Mouse (Mus musculus) embryo, embryonic 10.5 days (tissue): ENCODE measurements around the gene Kcng4.
A peak's percentile ranks its signal among the peaks of the same experiment; 100 is the strongest.

ENCODE experiments used
- DNase-seq: peaks from one replicate; pipeline ENCODE4 v3.0.0-alpha.2; 2015; ENCODE audit warnings: low spot score

Kcng4 gene

DNA sequence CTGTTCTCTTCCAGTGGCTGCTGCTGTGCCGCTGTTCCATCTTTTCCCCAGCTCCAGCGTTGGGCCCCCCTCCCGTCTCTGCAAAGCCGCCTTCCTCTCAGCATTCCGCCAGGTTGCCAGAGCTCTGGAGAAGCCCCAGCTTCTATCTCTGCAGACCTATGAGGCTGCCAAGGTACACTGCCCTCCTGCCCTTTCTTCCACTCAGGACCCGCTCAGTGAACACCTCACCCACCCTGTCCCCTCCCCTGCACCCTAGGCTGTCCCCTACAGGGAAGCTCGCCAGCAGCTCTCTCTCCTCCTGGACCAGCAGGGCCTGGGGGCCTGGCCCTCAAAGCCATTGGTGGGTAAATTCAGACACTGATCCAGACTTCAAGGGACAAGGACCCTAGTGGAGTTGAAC is 19.1 kb downstream of the Kcng4 start:
- DNase-seq: no peak

DNA sequence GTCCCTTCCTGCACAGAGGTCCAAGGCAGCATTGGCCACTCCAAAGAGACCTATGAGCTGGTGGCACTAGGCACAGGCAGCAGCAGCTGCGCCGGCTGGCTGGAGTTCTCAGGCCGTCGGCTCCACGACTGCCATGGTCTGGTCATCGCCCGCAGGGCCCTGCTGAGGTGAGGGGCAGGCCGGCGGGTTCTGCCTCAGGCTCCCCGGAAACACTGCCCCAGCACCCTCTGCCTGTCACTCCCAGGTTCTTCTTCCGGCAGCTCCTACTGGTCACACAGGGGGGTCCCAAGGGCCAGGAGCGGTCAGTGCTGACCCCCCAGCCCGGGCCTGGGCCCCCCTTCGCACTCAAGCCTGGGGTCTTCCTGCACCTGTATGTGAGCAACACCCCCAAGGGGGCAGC is 20.4 kb downstream of the Kcng4 start:
- DNase-seq: no peak

DNA sequence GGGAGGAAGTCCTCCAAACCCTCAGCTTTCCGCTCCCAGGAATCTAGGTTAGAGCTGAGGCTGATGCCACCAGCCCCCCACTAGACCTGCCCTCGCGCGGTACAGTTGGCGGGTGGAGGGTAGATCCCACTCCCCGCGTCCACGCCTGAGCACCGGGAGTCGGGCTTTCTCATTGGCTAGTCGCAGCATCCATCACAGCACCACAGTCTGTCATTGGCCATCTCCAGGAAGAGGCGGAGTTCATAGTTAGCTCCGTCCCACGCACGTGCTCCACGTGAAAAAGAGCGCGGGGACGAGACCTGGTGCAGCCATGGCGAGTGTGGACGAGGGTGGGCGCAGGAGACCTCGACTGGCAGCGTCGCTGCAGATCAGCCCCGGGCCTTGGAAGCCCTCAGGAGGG is 23.0 kb downstream of the Kcng4 start, which contains the start of gene Adad2:
Gene Adad2, plus strand, starts transcription at position 277 of the 400 bp plus-strand sequence.
- no peak for DNase-seq

DNA sequence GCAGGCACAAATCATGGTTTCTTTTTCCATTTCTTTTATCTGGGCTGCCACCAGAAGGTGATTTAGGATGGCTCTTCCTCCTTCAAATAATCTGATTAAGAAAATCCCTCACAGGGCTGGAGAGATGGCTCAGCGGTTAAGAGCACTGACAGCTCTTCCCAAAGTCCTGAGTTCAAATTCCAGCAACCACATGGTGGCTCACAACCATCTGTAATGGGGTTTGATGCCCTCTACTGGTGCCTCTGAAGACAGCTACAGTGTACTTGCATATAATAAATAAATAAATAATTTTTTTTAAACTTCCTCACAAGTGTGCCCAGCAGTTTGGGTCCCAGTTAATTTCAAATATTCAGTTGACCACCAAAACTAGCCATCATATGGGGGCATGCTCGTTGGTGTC is 29.3 kb downstream of the Kcng4 start:
- no peak for DNase-seq

DNA sequence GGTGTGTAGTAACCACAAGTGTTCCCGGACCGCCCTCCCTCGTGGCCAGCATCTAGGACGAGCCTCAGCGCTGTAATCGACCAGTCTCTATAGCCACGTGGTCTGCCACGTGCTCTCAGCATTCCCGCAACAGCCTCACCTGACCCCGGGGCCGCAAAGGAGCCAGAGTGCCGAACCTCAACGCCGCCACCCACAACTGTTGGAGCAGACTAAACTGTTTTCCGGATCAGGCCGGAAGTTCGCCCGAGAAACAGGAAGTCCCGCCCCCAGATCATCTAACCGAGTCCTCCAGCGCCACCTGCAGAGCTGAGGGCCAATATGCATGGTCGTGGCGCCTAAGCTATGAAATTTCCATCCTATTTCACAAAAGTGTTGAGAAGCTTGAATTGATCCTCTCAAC is 30.5 kb downstream of the Kcng4 start, which contains the start of gene Taf1c:
Gene Taf1c, minus strand, starts transcription at position 227 of the 400 bp plus-strand sequence.
- DNase-seq: peak; percentile 99

DNA sequence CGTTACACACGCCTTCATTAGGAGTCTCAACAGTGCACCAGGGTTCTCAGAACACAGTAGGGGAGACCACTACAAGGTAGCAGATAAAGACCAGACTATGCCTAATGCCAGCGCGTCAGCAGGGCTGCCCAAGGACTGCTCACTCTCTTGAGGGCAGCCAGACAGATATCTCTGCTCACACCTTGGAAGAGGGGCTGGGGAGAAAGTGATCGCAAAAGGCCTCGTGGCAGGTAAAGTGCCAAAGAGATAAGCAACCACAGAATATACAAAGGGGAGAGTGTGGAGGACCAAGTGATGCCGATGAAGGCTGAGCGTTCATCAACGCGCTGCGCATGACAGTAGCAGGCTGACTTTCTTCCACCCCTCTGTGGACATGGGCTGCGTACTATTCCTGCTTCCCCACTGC is 31.1 kb downstream of the Kcng4 start:
- DNase-seq: no peak

DNA sequence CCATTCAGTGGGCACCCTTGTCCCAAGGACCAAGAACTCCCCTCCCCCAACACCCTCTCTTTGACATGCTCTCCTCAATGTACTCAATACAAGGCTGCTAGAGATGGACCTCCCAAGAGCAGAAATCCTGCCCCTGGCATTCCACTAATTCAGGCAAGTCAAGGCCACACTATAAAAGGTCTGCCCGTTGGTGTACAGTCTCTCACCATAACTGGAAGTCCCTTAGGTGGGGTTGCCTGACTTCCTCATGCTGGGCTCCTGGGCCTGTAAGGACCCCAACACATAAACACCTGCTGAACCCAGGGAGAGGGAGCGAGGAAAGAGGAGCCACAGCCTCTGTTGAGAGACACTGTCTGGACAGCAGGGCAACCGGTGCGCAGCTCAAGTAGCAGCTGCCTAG is 31.7 kb downstream of the Kcng4 start:
- DNase-seq: no peak

DNA sequence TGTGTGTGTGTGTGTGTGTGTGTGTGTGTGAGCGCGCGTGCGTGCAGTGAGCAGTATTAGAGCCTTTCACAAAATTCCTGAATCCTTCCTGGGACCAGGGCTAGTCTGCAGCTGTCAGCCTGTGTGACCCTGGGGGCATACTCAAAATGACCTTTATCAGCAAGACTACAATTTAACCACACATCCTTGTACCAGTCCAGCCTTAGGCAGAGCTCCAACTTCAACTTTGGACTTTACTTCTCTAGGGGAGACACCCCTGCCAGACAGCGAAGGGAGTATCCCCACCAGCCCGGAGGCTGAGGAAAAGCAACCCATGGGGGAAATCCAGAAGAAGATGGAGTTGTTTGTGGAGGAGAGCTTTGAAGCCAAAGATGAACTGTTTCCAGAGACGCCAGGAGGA is 44.0 kb downstream of the Kcng4 start:
- no peak for DNase-seq

DNA sequence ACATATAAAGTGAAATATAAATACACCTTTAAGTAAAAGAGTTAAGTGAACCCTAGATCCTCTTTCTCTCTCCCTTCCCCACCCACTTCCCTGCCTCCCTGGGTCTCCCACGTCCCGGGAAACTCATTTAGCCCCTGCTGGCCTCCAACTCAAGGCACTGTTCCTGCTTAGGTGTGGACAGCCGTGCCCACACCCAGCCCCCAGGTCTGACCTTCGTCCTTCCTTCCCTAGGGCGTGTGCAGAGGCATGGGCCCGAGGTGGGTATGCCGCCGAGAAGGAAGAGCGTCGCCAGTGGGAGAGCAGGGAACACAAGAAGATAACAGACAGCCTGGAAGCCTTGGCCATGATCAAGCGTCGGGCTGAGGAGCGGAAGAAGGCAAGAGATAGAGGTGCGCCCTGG is 45.1 kb downstream of the Kcng4 start:
- DNase-seq: no peak

DNA sequence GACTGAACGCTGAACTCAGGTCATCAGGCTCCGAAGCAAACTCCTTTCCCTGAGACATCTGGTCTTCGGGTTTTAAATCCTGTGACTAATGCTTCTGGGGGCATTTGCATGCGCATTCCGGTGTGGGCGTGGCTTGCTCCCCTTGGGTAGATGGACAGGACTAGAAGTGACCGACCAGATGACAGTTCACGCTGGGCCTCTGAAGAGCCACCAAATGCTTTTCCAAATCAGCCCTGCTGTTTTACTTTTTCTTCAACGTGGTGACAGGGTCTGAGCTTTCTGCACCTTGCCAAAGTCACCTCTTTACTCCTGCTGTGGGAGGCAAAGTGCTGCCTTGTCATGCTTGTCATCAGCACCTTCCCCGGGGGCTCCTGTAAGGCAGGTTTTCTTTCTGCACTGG is 46.6 kb downstream of the Kcng4 start:
- DNase-seq: peak; percentile 56

DNA sequence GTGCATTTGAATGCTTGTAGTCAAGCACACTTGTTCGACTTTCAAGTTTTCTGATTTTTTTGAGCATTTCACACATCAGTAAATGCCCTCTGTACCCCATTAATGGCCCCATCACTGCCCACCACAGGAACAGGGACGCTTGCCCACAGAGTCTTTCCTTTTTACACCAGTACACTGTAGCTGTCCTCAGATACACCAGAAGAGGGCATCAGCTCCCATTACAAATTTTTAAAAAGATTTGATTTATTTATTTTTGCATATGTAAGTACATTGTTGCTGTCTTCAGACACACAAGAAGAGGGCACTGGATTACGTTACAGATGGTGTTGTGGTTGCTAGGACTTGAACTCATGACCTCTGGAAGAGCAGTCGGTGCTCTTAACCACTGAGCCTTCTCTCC is 47.2 kb downstream of the Kcng4 start:
- no peak for DNase-seq

DNA sequence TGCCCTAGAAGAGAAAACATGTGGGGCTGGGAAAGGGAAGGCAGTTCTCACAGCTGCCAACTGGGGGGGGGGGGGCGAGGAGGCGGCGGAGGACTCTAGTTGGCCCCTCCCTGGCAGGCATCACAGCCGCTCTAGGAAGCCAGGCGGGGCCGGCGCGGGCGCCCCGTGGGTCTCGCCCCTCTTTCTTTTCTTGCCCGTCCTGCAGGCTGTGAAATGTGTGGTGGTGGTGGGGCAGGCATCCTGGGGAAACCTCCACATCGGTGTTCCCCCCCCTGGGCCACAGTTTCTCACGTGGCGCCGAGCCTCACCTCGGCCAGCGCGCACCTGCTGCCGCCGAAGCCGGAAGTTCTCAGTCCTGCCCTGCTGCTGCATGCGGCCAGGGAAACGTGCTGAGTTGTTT is 49.6 kb downstream of the Kcng4 start:
- no peak for DNase-seq

DNA sequence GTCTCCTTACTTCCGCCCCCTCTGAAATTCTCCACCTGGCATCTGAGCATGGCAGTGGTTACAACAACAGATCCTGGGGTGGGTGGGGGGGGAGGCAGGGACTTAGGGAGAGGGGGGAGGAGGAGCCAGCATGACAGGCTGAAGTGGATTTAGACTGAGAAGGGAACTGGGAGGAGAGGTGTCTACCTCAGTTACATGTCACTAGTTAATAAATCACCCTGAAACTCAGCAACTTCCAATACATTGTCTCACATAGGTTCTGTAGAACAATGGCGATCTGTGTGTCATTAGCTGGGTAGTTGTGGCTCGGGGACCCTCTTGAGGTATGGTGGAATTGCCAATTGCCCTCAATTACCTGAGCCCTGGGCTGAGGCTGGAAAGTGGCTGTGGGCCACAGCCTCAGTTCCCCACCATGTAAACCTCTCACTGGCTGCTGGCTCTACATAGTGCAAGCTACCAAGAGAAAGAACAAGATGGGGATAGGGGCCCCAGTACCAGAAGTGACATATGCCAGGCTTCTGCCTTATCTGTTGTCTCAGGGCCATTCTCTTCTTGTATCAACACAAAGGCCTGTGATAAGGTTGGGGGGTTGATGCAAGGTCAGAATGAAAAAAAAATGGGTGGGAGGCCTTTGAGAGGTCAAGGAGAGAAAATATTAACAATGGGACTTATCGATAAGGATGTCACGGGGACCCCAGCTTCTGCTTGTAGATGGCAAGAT is 54.9 kb downstream of the Kcng4 start:
- no peak for DNase-seq

DNA sequence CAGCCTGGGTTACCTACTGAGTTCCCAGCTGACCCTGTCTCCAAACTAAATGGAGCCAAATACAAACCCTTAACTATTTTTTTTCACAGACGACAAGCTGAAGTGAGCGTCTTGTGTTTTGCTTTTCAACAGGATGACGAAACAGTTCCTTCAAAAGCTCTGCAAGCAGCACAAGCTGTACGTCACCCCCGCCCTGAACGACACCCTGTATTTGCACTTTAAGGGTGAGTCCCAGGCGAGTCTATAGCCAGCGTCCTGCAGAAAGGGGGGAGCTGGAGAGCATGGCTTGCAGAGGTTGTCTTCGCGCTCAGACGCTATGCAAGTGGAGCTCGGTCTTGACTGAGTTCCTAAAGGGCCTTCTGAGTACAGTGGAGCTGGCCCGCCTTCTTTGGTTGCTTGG is 56.4 kb downstream of the Kcng4 start:
- DNase-seq: no peak

DNA sequence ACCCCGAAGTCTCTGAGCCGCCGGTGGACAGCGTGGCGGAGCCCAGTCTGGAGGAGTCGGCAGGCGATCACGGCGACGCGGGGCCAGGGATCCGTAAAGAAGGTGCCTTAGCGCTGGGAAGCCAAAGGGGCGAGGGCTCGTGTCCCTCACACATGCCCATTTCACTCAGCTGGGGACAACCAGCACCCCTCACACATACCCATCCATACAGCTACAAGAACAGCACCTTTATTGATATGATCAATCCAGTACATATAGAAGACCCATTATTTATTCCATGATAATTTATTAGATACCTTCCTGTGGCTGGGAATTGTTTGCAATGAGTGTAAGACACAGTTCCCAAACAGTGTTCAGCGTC is 60.1 kb downstream of the Kcng4 start:
- DNase-seq: no peak

DNA sequence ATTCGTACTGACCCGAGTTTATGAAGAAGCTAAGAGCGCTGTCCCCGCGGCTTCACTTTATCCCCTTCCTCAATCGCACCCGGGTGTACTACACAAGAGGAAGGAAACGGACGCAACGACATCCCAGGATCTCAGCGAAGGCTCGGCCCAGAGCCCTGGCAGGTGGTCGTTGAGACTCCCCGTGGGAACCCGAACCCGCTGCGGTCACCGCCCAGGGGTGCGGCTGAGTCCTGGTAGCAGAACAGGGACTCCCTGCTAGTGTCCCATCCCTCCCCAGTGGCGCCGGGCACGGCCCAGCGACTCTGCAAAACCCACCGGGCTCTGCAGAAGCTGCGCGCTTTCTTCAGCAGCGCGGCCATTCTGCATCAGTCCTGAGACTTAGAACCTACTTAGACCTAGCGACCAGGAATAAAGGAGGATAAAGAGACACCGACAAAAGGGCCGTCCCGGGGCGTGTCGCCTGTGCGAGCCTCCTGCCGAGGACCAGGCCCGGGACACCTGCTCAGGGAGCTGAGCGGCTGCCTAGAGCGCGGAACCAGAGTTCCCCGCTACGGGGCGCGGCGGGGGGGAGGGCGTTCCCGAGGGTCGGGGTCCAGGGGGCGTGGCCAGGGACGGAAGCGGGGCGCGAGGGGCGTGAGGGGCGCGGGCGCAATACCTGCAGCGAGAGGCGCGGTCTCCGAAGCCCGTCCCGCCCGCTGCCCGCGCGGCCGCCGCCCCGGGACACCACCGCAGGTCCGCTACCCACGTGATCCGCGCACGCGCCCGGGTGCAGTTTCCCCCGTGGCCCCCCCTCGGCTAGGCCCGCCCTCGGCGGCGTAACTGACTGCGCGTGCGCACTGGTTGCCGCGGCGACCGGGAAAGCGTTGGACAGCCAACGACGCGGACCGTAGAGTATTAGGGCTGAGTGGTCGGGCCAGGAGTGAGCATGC is 60.8 kb downstream of the Kcng4 start, which contains the start of the genes Hsdl1 and Dnaaf1:
Gene Hsdl1, minus strand, starts transcription at position 747 of the 929 bp plus-strand sequence.
Gene Dnaaf1, plus strand, starts transcription at position 799 of the 929 bp plus-strand sequence.
- DNase-seq: peak; percentile 93
